Mouse (Mus musculus): ENCODE measurements around the gene Col4a2. TPM values are rescaled to one million over a fixed set of nuclear protein-coding genes. Genes with fewer than 3 reads are reported as not detected.

Gene Col4a2
- 41.6 and 42.4 TPM in 2 replicates for polyA plus RNA-seq (2015; fragmentation: Nextera tagmentation; extraction: Ambion mirVana)

DNA sequence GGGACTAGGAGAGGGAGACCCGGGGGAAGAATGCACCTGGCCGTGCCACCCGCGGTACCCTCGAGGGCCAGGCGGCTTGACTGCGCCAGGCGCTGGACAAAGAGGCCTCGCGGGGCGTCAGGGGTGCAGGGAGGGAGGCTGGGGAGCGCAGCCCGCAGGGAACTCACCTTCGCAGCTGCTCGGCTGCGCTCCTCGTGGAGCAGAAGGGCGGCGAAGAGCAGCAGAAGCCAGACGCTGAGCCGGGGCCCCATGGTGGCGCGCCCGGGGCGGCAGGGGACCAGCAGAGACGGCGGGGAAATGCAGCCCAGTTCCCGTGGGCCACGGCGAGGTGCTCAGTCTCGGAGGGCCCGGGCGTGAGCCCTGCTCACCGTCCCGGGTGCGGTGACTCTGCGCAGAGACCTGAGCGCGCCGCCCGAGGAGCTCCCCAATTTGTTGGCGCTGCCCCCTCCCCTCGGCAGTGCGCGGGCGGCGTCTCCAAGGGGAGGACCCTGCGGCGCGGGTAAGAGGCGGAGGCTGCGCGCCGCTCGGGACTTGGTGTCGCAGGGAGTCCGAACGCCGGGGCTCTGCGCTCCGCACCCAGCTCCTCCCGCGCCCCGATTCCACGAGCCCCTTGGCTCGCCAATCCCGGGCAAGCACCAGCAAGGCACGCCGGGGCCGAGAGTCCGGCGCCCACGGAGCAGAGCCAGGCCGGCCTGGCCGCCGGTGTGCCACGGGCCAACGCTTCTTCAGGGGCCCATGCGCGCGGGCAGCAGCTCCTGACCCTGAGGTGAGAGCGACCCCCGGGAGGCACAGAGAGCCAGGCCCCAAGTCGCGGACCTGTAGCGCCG lies at the start of gene Col4a2, which contains the start of gene Col4a1:
Col4a2 (plus strand) TSS at position 457 of the 827 bp plus-strand sequence.
Col4a1 (minus strand) TSS at position 478 of the 827 bp plus-strand sequence.
- H3K27ac ChIP-seq: peak within 1 kb of the TSS; percentile 70
- under 1% methylated on average over 80 of the region's 87 CpGs for WGBS
- peak; percentile 48 for ATAC-seq (ENCODE audit: low FRiP score)

DNA sequence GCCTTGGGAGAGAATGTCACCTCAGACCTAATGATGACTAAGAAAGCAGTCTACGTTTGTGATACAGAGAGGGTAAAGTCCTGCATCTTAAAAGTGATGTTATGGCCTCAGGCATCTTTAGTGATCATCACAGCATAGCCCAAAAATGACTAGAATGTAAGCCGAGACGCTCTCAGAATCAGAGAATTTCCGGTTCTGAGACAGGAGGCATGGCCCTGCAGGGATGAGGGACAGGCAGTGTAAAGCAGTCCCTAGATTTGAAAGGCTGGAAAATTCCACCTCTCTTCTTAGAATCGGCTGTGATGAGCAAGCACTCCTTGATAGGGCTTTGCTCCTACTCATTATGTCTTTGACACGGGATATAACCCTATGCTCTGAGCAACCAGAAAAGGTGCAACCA lies 48.8 kb upstream of the Col4a2 start:
- no peaks in the 10 kb centered on the region for H3K36me3 ChIP-seq
- 87% methylated on average over 6 of the region's 6 CpGs for WGBS
- H3K27ac ChIP-seq: no peak overlapping the region
- no peak for ATAC-seq (ENCODE audit: low FRiP score)
- H3K4me2 ChIP-seq: no peak overlapping the region
- peaks cover 6% of the 10 kb centered on the region; the same call in 1 of the 2 replicates for H3K4me1 ChIP-seq (replicated peaks)
- H3K9me3 ChIP-seq: no peaks in the 10 kb centered on the region
- H3K27me3 ChIP-seq: no peaks in the 10 kb centered on the region; the same call in 1 of the 2 replicates
- H3K4me3 ChIP-seq: no peak overlapping the region
- H3K9ac ChIP-seq: no peak overlapping the region

More for the DNA sequence above, at the start of gene Col4a2, which contains the start of gene Col4a1:
- Histone ChIP-seq H3K9me3 (no peaks in the 10 kb centered on the region), H3K4me3 (peak within 1 kb of the TSS; percentile 59), H3K4me2 (peak within 1 kb of the TSS; percentile 93), H3K27me3 (peaks cover 91% of the 10 kb centered on the region), H3K36me3 (no peaks in the 10 kb centered on the region), H3K9ac (peak within 1 kb of the TSS; percentile 78), H3K4me1 (replicated peaks) (peaks cover 34% of the 10 kb centered on the region)

DNA sequence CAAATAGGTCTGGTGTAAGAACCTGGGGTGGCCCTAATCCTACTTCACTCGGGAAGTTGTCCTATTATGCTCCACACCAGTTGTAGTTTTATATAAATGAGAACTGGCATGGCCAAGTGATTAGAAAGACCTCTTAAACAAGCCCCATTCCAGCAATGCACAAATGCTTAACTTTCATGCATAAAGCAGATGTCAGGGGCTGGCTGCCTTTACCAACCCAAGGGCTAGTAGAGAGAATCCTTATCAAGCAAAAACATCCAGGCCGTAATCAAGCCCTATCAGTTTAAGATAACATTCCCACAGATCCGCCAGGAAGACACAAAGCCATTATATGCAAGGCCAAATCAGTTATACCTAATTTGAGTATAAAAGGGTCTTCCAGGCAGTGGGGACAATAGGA lies 46.6 kb upstream of the Col4a2 start:
- Histone ChIP-seq H3K4me2 (no peak overlapping the region), H3K27me3 (no peaks in the 10 kb centered on the region), H3K27ac (no peak overlapping the region), H3K4me3 (no peak overlapping the region), H3K9me3 (no peaks in the 10 kb centered on the region), H3K4me1 (replicated peaks) (no peaks in the 10 kb centered on the region), H3K36me3 (no peaks in the 10 kb centered on the region), H3K9ac (no peak overlapping the region)
- no peak for ATAC-seq (ENCODE audit: low FRiP score)
- 74% methylated on average over 3 of the region's 3 CpGs for WGBS

DNA sequence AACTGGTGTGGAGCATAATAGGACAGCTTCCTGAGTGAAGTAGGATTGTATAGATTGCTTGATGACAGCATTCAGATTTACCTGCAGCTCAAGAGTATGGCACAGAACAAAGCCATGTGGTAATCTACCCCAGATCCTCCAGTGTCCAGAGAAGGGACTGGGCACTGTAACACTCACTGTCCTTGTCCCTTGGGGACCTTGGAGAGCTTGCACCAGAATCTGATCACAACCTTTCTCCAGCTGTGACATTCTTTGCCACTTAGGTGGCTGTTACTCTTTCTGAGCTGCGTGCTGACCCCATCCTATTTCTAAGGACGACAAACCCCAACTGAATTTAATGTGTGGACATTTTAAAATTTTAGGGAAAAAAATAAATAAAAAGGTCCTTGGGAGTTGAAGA lies 46.1 kb upstream of the Col4a2 start:
- H3K4me1 ChIP-seq (replicated peaks): no peaks in the 10 kb centered on the region
- no peak overlapping the region for H3K4me3 ChIP-seq
- H3K27me3 ChIP-seq: no peaks in the 10 kb centered on the region
- H3K36me3 ChIP-seq: no peaks in the 10 kb centered on the region
- H3K4me2 ChIP-seq: no peak overlapping the region
- 87% methylated on average over 2 of the region's 2 CpGs for WGBS
- no peak overlapping the region for H3K27ac ChIP-seq
- no peak for ATAC-seq (ENCODE audit: low FRiP score)
- H3K9ac ChIP-seq: no peak overlapping the region
- H3K9me3 ChIP-seq: no peaks in the 10 kb centered on the region

DNA sequence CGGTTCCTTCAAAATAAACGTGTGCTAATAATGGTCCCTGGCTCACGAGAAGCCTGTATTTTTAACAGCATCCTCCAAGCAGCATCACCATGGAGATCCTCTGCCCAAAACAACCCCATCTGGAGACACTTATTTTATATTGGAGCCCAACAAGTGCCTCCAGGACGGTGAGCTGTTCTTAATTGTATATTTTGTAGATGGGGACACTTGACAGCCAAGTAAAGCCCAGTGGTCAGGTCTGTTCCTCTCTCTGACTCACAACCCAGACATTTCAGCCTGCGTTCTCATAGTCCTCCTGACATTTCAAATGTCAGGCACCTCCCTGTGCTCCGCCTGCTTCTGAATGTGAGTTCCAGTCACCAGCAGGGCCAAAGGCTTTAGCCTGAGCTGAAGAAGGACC lies 43.9 kb upstream of the Col4a2 start:
- Histone ChIP-seq H3K9me3 (no peaks in the 10 kb centered on the region), H3K4me1 (replicated peaks) (no peaks in the 10 kb centered on the region), H3K4me2 (no peak overlapping the region), H3K9ac (no peak overlapping the region), H3K27ac (no peak overlapping the region), H3K4me3 (no peak overlapping the region), H3K36me3 (no peaks in the 10 kb centered on the region), H3K27me3 (no peaks in the 10 kb centered on the region)
- WGBS: 82% methylated on average over 6 of the region's 6 CpGs
- no peak for ATAC-seq (ENCODE audit: low FRiP score)

DNA sequence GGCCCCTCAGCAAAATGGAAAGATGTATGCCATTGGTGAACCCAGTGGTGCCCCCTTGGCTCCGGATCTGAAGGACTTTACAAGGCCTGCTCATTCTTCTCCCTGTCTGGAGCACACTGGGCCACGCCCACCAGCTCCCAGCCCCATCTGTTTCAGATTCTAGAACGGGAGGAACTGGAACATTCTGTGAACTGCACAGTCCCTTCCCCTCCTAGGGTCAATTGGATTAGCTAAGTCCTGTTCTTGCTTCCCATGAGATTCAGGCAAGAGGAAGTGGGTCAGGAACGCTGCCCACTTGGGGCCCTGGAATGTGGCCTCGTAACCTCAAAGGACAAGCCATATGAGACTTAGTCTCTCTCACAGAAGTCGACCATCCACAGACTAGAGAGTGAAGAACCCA lies 41.8 kb upstream of the Col4a2 start:
- ATAC-seq (ENCODE audit: low FRiP score): no peak
- Histone ChIP-seq H3K4me1 (replicated peaks) (0 out of 2 replicates have a peak, but pooled peaks cover 4% of the 10 kb centered on the region), H3K4me2 (no peak overlapping the region), H3K27ac (no peak overlapping the region), H3K27me3 (no peaks in the 10 kb centered on the region), H3K9ac (no peak overlapping the region), H3K4me3 (no peak overlapping the region), H3K9me3 (no peaks in the 10 kb centered on the region), H3K36me3 (no peaks in the 10 kb centered on the region)
- 75% methylated on average over 6 of the region's 6 CpGs for whole genome bisulfite sequencing

DNA sequence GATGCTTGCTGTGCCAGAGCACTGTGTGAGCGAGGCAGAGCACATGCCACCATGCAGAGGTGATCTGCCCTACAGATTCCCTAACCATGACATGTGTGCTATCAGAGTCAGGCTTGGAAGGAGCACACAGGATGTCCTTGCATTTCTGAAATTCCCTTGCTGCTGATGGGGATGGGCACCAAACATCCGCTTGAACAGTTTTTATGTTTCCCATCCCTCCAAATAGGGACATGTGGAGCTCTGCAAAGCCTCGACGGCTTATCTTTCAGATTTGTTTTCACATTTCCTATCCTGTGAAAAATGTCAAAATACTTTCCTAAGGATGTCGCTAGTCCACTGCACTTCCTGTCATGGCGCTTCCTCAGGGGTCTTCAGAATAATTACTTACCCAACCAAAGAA lies 40.4 kb upstream of the Col4a2 start:
- Histone ChIP-seq H3K9ac (no peak overlapping the region), H3K27ac (no peak overlapping the region), H3K27me3 (no peaks in the 10 kb centered on the region), H3K9me3 (no peaks in the 10 kb centered on the region), H3K4me3 (no peak overlapping the region), H3K36me3 (no peaks in the 10 kb centered on the region), H3K4me2 (no peak overlapping the region), H3K4me1 (replicated peaks) (0 out of 2 replicates have a peak, but pooled peaks cover 4% of the 10 kb centered on the region)
- no peak for ATAC-seq (ENCODE audit: low FRiP score)
- 91% methylated on average over 6 of the region's 6 CpGs for WGBS

DNA sequence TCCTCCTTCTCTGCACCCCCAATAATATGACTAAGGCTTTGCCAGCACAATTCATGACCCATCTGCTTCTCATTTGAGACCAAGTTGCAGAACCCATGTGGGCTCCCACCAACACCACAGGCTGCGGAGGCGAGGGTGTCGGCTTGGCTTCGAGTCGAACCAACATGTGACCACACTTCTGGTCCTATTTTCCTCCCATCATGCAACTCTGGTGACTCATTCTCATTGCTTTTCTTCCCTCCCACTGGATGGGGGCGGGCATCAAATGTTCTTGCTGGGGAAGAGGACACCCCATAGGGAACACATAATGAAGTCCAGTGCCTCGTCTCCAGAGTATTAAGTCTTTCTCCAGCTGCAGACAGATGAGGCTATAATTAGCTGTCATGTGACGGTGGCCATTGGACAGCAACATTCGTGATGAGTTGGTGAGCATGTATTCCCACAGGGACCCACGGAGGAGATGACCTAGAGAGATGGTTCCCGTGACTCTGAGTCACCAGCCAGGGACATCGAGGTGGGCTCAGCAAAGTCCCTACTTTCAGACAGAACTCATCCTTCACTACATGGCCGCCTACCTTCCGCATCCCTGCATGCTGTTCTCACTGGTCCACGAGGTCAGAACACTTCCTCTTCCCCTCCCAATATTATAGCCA lies 39.0 kb upstream of the Col4a2 start:
- no peaks in the 10 kb centered on the region for H3K36me3 ChIP-seq
- H3K4me2 ChIP-seq: no peak overlapping the region
- no peaks in the 10 kb centered on the region for H3K27me3 ChIP-seq
- 89% methylated on average over 15 of the region's 15 CpGs for WGBS
- no peaks in the 10 kb centered on the region for H3K9me3 ChIP-seq
- H3K4me1 ChIP-seq (replicated peaks): peaks cover 14% of the 10 kb centered on the region
- H3K27ac ChIP-seq: no peak overlapping the region
- ATAC-seq (ENCODE audit: low FRiP score): no peak
- no peak overlapping the region for H3K9ac ChIP-seq
- no peak overlapping the region for H3K4me3 ChIP-seq

DNA sequence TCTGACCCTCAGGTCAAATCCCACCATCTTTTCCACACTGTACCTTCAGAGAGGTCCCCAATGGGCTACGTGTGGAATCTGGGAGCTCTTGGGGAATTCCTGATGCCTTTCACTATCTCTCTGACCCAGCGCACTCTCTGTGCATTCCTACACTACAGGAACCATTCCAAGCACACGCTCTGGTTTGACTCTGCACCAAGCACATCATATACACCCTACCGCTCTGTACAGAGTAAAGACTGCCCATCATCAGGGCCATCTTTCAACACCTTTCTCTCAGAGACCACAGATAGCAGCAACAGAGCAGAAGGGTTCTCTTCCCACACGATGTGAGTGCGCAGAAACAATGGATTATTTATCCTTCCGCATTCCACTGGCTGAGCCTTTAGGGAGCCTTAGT lies 38.2 kb upstream of the Col4a2 start:
- H3K27me3 ChIP-seq: peaks cover 2% of the 10 kb centered on the region; the same call in 1 of the 2 replicates
- H3K27ac ChIP-seq: no peak overlapping the region
- H3K9me3 ChIP-seq: no peaks in the 10 kb centered on the region
- H3K9ac ChIP-seq: no peak overlapping the region
- WGBS: 78% methylated on average over 7 of the region's 7 CpGs
- no peak for ATAC-seq (ENCODE audit: low FRiP score)
- H3K4me3 ChIP-seq: no peak overlapping the region
- no peaks in the 10 kb centered on the region for H3K36me3 ChIP-seq
- no peak overlapping the region for H3K4me2 ChIP-seq
- H3K4me1 ChIP-seq (replicated peaks): peaks cover 22% of the 10 kb centered on the region

DNA sequence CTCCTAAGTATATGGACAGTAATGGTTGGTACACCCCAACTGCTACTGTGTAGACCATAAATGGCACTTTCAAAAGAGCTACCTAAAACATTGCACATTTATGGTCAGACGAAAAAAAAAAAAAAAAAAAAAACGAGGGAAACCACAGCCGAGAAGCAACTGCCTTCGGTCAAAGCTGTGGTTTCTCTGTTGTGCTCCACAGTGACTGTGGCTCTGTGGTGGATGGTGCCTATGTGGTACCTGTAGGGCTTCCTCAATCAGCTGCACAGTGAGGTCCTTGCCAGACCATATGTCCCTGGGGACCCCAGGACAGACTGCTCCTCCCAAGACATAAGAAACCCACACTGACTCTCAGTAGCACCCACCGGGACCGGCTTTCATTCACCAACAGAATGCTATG lies 36.3 kb upstream of the Col4a2 start:
- Histone ChIP-seq H3K9ac (no peak overlapping the region), H3K4me2 (no peak overlapping the region), H3K4me3 (no peak overlapping the region), H3K27ac (no peak overlapping the region), H3K9me3 (no peaks in the 10 kb centered on the region), H3K27me3 (peaks cover 8% of the 10 kb centered on the region; the same call in 1 of the 2 replicates), H3K4me1 (replicated peaks) (peaks cover 23% of the 10 kb centered on the region), H3K36me3 (no peaks in the 10 kb centered on the region)
- 84% methylated on average over 6 of the region's 6 CpGs for WGBS
- ATAC-seq (ENCODE audit: low FRiP score): no peak

DNA sequence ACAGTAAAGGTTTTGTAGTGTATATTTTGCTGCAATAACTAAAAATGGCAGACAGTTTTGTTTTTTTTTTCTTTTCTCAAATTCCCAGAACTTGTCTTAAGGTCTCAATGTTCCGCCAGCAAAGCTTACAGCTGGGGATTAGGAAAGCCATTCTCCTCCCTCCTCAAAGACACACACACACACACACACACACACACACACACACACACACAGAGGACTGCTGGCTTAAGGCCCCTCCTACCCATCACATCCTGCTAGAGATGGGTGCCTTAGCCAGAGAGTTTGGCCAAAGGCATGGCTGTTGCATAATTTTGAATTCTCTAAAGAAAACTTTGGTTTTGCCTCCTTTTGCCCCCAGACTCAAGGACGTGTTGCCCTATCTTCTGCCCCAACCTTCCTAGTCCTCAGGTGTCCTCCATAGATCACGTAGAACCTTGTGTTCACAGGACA lies 35.0 kb upstream of the Col4a2 start:
- Histone ChIP-seq H3K4me3 (no peak overlapping the region), H3K27ac (peak overlapping the region; percentile 58; the same call in 1 of the 2 replicates), H3K27me3 (peaks cover 8% of the 10 kb centered on the region; the same call in 1 of the 2 replicates), H3K4me1 (replicated peaks) (peaks cover 29% of the 10 kb centered on the region), H3K4me2 (no peak overlapping the region), H3K9ac (no peak overlapping the region), H3K9me3 (no peaks in the 10 kb centered on the region), H3K36me3 (no peaks in the 10 kb centered on the region)
- 86% methylated on average over 3 of the region's 3 CpGs for WGBS
- ATAC-seq (ENCODE audit: low FRiP score): no peak

DNA sequence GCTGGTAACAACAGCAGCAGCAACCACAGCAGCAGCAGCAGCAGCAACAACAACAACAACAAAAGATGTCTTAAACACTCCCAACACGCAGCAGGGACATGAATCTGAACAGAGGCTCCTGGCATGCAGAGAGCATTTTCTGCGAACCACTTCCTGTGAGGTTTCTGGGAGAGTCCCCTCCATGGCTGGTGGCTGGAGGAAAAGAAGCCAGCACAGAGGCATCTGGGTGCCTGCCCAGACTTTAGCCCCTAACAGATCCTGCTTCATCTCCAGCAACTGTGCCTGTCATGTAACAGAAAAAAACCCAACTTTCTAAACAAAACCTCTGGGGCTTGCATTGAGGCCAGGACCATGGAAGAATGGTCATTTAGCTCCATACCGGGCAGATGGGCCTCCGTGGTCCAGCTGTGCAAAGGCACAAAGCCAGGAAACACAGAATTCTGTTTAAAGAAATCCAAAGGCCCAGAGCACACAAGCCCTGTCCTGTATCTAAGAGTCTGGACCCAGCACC lies 34.4 kb upstream of the Col4a2 start:
- Histone ChIP-seq H3K27ac (peak overlapping the region; percentile 58; the same call in 1 of the 2 replicates), H3K4me3 (no peak overlapping the region), H3K27me3 (peaks cover 8% of the 10 kb centered on the region; the same call in 1 of the 2 replicates), H3K9ac (no peak overlapping the region), H3K9me3 (no peaks in the 10 kb centered on the region), H3K36me3 (no peaks in the 10 kb centered on the region), H3K4me1 (replicated peaks) (peaks cover 31% of the 10 kb centered on the region), H3K4me2 (no peak overlapping the region)
- ATAC-seq (ENCODE audit: low FRiP score): no peak
- 56% methylated on average over 4 of the region's 4 CpGs for WGBS

Measured in hindbrain, embryonic 13.5 days (tissue).